Mouse (Mus musculus) heart, embryonic 10.5 days (tissue): ENCODE measurements around the gene Dpp7. TPM values are rescaled to one million over a fixed set of nuclear protein-coding genes. Genes with fewer than 3 reads are reported as not detected.

ENCODE experiments used
- DNase-seq: peaks from one replicate; pipeline ENCODE4 v3.0.0-alpha.2; 2017; ENCODE audit warnings: low spot score
- H3K27ac ChIP-seq: fragments of 300-500 bp; sonication (generic); 2 replicates; pipeline ENCODE4 v1.5.1; 2016; ENCODE audit warnings: mild to moderate bottlenecking
- H3K27me3 ChIP-seq: fragments of 300-500 bp; sonication (generic); 2 replicates; pipeline ENCODE4 v1.6.1; 2016; ENCODE audit warnings: mild to moderate bottlenecking; ENCODE audit not compliant: poor library complexity, insufficient read depth, severe bottlenecking
- H3K36me3 ChIP-seq: fragments of 300-500 bp; sonication (generic); 2 replicates; pipeline ENCODE4 v1.6.1; 2016; ENCODE audit warnings: mild to moderate bottlenecking, moderate library complexity
- H3K4me1 ChIP-seq: fragments of 300-500 bp; sonication (generic); 2 replicates; pipeline ENCODE4 v1.6.1; 2016; ENCODE audit warnings: mild to moderate bottlenecking
- H3K4me3 ChIP-seq: fragments of 300-500 bp; sonication (generic); 2 replicates; pipeline ENCODE4 v1.5.1; 2016; ENCODE audit warnings: mild to moderate bottlenecking, moderate library complexity
- H3K9me3 ChIP-seq: fragments of 300-500 bp; sonication (generic); 2 replicates; pipeline ENCODE4 v1.6.1; 2016; ENCODE audit warnings: mild to moderate bottlenecking, moderate library complexity
- WGBS: fragments of 180-500 bp; shearing (Covaris S2); methylation state at CpG from one replicate; pipeline ENCODE4 v1.1.7; 2016; 5-methylcytosine and 5-hydroxymethylcytosine counted together
- polyA plus RNA-seq: library from polyadenylated mRNA; unstranded; fragments of >200 nt; fragmentation: Nextera tagmentation; extraction: Ambion mirVana; gene quantifications from 2 replicates; pipeline ENCODE4 v1.2.1, GENCODE M21; 2016

Gene Dpp7
- polyA plus RNA-seq: 12.9 and 19.1 TPM in 2 replicates

DNA sequence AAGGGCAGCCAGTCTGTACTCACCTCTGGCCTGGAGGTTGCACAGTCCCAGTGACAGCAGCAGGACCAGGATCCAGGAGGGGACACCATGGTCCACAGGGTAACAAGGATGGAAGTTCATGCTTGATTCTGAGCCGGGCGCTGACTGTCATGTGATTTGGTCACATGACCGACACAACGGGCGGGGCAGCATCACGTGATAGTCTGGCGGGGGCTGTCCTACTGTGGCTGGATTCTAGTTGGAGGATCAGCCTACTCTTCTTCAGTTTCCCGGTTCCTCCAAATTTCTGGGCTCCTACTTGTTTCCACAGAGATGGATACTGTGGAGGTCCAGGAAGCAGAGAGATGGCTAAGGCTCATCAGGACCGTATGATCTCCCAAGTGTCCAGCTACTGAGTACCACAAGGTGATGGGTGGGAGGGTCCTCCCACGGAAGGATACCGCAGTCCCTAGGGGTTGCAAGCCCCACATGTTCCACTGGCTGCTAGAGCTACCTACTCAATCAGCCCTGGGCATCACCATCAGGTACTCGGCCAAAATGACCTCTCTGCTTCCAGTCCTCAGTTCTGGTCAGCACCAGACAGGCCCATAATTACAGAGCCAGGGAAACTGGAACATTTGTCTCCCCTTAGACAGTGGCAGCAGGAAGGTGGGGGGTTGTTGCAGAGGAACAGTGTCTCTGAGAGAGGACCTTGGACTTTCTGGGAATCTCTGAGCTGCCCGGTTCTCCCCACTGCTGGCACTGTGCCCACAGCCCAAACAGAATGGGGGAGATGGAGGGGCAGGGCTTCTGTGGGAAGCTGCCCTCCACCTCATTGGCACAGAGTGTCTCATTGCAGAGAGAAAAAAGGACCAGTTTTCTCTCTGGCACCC, at the start of gene Dpp7:
Dpp7 (minus strand) TSS at position 152 of the 872 bp plus-strand sequence.
- Histone ChIP-seq H3K9me3 (no peaks in the 10 kb centered on the region), H3K36me3 (peaks cover 27% of the 10 kb centered on the region), H3K27me3 (peaks cover 4% of the 10 kb centered on the region; the same call in 1 of the 2 replicates), H3K27ac (peak within 1 kb of the TSS; percentile 48), H3K4me3 (peak within 1 kb of the TSS; percentile 68), H3K4me1 (peaks cover 23% of the 10 kb centered on the region)
- WGBS: 6% methylated on average over 13 of the region's 13 CpGs
- DNase-seq: peak; percentile 94

DNA sequence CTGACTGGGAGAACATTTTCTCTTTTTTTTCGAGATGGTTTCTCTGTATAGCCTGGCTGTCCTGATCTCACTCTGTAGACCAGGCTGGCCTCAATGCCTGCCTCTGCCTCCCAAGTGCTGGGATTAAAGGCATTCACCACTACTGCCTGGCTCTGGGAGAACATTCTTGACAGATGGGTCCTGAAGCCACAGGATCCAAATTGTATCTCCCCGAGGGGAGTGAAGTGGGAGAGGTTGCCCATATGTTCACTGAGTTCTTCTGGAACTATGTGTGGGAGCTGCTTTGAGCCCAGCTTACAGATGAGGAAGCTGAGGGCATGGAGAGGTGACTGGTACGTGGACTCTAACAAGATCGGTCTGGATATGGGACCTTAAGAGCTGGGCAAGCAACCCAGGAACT, 47.8 kb upstream of the Dpp7 start:
- no peak for DNase-seq
- no peak overlapping the region for H3K27ac ChIP-seq
- H3K9me3 ChIP-seq: no peaks in the 10 kb centered on the region
- H3K4me3 ChIP-seq: peak overlapping the region; percentile 66; the same call in 1 of the 2 replicates
- H3K4me1 ChIP-seq: peaks cover 15% of the 10 kb centered on the region
- no peaks in the 10 kb centered on the region for H3K36me3 ChIP-seq
- 73% methylated on average over 4 of the region's 4 CpGs for whole genome bisulfite sequencing
- peaks cover 94% of the 10 kb centered on the region for H3K27me3 ChIP-seq

DNA sequence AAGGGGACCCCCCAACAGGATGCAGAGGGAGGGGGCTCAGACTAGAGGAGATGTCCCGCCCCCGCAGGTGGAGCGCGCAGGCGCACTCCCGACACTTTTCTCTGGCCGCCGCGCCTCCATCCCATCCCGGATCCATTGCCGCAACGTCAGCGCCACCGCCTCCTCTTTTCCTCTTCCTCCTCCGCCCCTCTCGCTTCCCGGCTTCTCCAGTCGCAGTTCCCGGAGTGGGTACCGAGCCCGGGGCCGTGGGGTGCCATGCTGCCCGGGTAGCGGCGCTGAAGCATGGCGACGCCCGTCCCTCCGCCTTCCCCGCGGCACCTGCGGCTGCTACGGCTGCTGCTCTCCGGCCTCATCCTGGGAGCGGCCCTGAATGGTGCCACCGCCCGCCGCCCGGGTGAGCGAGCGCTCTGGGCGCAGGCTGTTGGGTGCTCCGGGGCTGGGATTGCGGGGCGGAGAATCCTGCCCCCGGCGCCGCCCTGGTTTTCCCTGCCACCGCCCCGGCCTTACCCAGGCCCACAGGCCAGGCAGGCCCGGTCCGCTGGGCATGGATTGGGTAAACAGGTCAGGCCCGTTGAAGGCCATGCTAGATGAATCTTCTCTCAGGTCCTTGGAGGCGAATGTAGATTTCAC, 46.9 kb upstream of the Dpp7 start:
- WGBS: 2% methylated on average over 54 of the region's 54 CpGs
- Histone ChIP-seq H3K9me3 (no peaks in the 10 kb centered on the region), H3K4me3 (peak overlapping the region; percentile 66), H3K27ac (no peak overlapping the region; the same call in 1 of the 2 replicates), H3K27me3 (peaks cover 98% of the 10 kb centered on the region), H3K4me1 (peaks cover 15% of the 10 kb centered on the region), H3K36me3 (no peaks in the 10 kb centered on the region)
- no peak for DNase-seq

DNA sequence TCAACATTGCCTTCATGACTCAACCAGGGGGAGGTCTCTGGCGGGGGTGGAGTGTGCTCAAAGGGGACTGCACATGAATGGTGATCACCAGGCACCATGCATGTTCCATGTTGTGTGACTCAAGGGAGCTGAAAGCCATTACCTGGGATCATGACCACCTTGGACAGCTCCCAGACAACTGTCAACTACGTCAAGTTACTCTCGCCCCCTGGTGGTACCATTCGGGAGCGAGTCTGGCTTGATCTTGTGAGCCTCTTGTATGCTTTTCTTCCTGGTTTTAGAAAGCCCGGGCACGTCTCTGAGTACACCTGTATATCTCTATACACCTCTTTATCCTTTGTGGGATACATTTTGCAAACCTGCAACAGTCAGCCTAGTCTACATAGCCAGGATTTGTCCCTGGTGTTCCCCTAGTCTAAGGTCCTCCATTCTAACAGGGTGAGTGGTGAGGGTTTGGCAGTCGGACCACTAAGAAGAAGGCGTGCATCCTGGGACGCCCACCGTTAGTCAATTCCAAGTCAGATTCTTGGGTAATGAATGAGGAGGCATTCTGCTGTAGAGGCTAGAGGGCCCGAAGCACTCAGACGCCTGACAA, 46.3 kb upstream of the Dpp7 start:
- no peaks in the 10 kb centered on the region for H3K9me3 ChIP-seq
- H3K27me3 ChIP-seq: peaks cover 98% of the 10 kb centered on the region
- H3K36me3 ChIP-seq: no peaks in the 10 kb centered on the region
- H3K4me3 ChIP-seq: peak overlapping the region; percentile 66
- peaks cover 15% of the 10 kb centered on the region for H3K4me1 ChIP-seq
- DNase-seq: peak; percentile 88
- 2% methylated on average over 13 of the region's 13 CpGs for WGBS
- no peak overlapping the region for H3K27ac ChIP-seq

DNA sequence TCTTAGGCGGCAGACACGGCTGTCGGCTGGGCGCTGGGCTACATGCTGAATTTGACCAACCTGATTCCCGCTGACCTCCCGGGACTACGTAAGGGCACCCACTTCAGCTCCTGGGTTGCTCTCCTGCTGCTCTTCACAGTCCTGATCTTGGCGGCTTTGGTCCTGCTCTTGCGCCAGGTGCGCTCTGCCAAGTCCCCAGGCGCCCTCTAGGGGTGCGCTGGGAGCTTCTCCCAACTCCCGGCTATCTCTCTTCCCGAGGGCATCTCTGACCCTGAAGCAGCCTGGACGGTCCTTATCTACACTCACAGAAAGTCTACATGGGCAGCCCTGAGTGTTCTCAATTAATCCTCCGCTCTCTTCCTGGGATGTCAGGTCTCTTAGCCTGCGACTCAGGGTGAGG, 44.6 kb upstream of the Dpp7 start:
- Histone ChIP-seq H3K4me1 (peaks cover 23% of the 10 kb centered on the region), H3K36me3 (no peaks in the 10 kb centered on the region), H3K27ac (no peak overlapping the region), H3K9me3 (no peaks in the 10 kb centered on the region), H3K27me3 (peaks cover 98% of the 10 kb centered on the region), H3K4me3 (peak overlapping the region; percentile 22; the same call in 1 of the 2 replicates)
- no peak for DNase-seq
- WGBS: 2% methylated on average over 17 of the region's 17 CpGs

DNA sequence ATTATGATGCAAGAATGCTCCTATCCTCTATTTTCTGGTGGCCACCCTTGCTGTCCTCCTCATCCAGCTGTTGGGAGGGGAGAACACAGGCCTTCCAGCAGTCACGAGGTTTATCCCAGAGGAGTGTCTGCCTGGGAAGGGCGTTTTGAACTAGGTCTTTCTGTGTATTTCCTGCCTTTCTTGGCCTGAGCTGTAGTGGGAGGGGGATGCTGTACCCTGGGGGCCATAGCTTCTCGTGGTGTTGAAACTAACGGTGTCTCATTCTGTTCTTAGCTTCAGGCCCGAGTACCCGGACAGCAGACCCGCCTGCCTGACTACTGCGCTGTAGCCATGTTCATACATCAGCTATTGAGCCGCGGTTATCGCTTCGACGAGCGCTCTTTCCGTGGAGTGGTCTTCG, 44.1 kb upstream of the Dpp7 start:
- Histone ChIP-seq H3K9me3 (no peaks in the 10 kb centered on the region), H3K4me1 (peaks cover 26% of the 10 kb centered on the region), H3K27me3 (peaks cover 98% of the 10 kb centered on the region), H3K4me3 (peak overlapping the region; percentile 22; the same call in 1 of the 2 replicates), H3K36me3 (no peaks in the 10 kb centered on the region), H3K27ac (no peak overlapping the region)
- no peak for DNase-seq
- 24% methylated on average over 16 of the region's 16 CpGs for WGBS

DNA sequence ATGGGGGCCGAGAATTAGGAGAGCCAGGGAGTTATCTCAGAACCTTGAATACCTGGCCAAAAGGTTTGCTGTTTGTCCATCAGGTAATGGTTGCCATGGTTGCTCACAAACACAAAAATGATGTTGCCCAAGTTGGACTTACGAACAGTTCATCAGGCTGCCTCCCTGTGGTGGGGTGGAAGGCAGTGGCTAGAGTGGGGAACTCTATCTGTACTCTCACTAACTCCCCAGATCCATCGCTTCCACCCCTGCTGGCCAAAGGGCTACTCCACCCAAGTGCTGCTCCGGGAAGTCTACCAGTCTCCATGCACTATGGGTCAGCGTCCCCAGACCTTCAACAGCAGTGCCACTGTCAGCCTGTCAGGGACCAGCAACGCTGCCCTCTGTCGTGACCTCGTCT, 42.9 kb upstream of the Dpp7 start, which contains the start of gene Npdc1:
Npdc1 (plus strand) TSS at position 301 of the 400 bp plus-strand sequence.
- Histone ChIP-seq H3K36me3 (no peaks in the 10 kb centered on the region), H3K27me3 (peaks cover 100% of the 10 kb centered on the region), H3K4me3 (no peak within 1 kb of the TSS), H3K9me3 (no peaks in the 10 kb centered on the region), H3K4me1 (peaks cover 36% of the 10 kb centered on the region), H3K27ac (no peak within 1 kb of the TSS)
- DNase-seq: no peak
- WGBS: 53% methylated on average over 8 of the region's 8 CpGs

DNA sequence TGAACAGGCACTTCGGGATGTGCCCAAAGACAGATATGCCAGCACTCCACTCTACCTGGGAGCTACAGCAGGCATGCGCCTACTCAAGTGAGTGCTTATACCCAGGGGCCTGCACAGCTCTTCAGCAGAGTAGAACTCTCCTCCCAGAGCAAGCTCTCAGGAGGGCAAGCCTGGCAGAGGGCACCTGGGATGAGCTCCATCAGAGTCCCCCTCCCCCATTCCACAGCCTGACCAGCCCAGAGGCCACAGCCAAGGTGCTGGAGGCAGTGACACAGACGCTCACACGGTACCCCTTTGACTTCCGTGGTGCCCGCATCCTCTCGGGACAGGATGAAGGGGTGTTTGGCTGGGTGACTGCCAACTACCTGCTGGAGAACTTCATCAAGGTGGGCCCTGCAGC, 41.9 kb upstream of the Dpp7 start:
- H3K4me3 ChIP-seq: no peak overlapping the region
- H3K27ac ChIP-seq: no peak overlapping the region
- no peaks in the 10 kb centered on the region for H3K9me3 ChIP-seq
- no peak for DNase-seq
- H3K27me3 ChIP-seq: peaks cover 100% of the 10 kb centered on the region
- no peaks in the 10 kb centered on the region for H3K36me3 ChIP-seq
- 81% methylated on average over 7 of the region's 7 CpGs for WGBS
- peaks cover 33% of the 10 kb centered on the region for H3K4me1 ChIP-seq

DNA sequence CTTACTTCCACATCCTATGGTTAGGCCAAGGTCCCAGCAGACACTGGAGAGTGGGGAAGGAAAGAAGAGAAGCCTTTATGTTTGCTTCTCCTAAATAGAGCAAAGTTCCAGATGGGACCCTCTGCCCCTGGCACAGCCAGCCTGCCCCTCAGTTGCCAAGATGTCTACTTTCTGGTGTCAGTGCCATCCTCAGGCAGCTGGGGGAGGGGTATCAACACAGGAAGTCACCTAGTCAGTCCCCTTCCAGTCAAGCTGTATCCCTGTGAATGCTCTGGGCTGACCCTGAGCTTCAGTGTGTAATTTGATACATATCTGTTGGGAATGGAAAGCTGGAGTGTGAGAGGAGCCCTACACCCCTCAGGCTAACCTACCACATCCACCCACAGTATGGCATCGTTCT, 40.9 kb upstream of the Dpp7 start:
- peaks cover 98% of the 10 kb centered on the region for H3K27me3 ChIP-seq
- no peak overlapping the region for H3K27ac ChIP-seq
- no peak overlapping the region for H3K4me3 ChIP-seq
- H3K9me3 ChIP-seq: no peaks in the 10 kb centered on the region
- H3K4me1 ChIP-seq: peaks cover 26% of the 10 kb centered on the region
- no peak for DNase-seq
- no peaks in the 10 kb centered on the region for H3K36me3 ChIP-seq
- WGBS: 44% methylated on average over 1 of the region's 1 CpGs

DNA sequence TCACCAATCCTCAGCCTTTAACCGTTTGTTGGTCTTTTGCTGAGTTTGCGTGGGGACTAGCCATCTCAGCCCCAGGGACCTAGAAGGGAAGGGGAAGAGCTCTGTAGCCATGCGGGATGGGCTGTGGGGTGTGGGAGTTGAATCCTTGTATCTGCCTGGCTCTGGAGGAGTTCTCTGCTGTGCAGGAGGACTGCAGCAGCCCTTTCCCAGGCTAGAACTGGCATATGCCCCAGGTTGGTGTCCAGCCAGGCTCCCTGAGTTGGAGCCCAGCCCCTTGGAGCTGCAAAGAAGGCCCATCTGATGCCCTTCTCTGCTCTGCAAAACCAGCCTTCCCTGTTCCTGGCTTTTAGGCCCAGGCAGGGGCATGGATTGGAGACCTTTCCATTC, 40.4 kb upstream of the Dpp7 start:
- H3K4me1 ChIP-seq: peaks cover 26% of the 10 kb centered on the region
- DNase-seq: no peak
- H3K27me3 ChIP-seq: peaks cover 97% of the 10 kb centered on the region
- peak overlapping the region; percentile 55 for H3K4me3 ChIP-seq
- H3K36me3 ChIP-seq: no peaks in the 10 kb centered on the region
- WGBS: 25% methylated on average over 3 of the region's 3 CpGs
- no peaks in the 10 kb centered on the region for H3K9me3 ChIP-seq
- H3K27ac ChIP-seq: no peak overlapping the region

DNA sequence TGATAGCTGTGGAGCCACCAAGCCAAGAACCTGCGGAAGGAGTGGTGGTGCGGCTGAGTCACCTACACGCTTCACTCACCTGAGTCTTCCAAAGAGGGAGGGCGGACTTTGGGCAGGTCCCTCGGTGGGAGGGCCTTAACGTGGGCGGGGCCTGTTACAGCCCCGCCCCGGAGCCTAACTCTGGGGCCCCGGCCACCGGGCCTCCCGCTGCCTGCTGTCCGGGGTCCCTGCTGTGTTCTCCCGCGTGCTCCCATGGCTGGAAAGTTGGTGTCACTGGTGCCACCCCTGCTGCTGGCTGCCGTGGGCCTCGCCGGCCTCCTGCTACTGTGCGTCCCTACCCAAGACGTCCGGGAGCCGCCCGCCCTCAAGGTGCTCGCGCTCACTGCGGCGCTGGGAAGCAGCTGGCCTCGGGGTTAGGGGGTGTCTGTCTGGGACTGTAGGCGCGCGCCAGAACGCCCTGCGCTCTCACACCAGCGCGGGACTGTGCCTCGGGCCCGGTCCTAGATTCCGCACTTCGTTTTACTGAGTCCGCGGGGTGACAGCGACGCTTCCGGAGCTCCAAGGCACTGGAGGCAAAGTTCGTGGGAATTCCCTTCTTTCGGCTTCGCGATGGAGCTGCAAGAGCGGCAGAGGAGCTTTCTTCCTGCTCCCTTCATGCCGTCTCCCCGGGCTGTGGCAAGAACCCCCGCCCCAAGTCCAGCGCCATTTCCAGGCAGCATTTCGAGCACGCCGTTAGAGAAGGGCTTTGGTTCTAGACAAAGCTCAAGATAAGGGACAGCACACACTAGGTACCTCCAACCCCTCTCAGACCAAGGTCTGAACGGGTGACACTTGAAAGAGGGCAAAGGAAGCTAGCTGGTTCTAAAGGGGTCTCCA, 39.8 kb upstream of the Dpp7 start, which contains the start of gene Entpd2:
Entpd2 (plus strand) TSS at position 154 of the 876 bp plus-strand sequence.
- no peak for DNase-seq

More for the DNA sequence above, 39.8 kb upstream of the Dpp7 start, which contains the start of gene Entpd2:
- H3K27ac ChIP-seq: no peak within 1 kb of the TSS
- peaks cover 94% of the 10 kb centered on the region for H3K27me3 ChIP-seq
- peak within 1 kb of the TSS; percentile 55 for H3K4me3 ChIP-seq
- 1% methylated on average over 57 of the region's 57 CpGs for WGBS
- H3K36me3 ChIP-seq: no peaks in the 10 kb centered on the region
- H3K4me1 ChIP-seq: peaks cover 26% of the 10 kb centered on the region
- H3K9me3 ChIP-seq: no peaks in the 10 kb centered on the region
